Mouse (Mus musculus) lung, postnatal 4 days (tissue): ENCODE data around the gene Stox1.

ENCODE experiments used
- DNase-seq, 2 experiments: peaks; one replicate each; pipeline ENCODE4 v3.0.0; 2021

Stox1 gene

DNA sequence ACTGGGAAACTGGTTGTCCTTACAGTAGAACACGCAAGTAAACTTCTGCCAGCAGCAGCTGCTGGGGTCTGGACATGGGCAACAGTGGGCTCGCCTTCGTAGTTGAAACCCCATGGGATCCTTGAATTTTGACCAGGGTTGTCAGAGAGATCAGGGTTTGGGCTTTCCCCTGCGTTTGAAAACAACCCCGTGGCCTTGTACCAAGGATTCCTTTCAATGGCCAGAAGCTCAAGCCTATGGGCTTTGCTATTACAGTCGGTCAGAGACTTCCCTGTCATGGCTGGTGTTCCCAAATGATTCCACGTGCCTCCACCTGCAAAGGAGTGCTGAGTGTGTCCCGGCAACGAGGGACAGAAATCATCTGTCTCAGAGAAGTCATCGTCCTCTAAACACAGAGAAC, 61.8 kb downstream of the Stox1 start:
- no peak for DNase-seq

DNA sequence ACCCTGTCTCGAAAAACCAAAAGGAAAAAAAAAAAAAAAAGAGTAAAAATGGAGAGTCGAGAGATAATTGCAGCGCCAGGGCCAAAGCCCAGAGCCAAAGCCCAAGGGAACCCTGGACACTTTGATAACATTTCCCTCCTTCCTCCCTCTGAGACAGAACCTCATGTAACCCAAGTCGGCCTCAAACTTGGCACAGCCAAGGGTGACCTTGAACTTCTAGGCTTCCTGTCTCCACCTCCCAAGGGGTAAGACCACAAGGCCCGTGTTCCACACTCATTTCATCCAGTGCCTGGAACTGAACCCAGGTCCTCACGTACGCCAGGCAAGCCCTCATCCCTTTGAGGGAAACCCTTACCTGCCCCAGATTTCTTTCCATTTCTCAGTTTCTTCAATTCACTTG, 69.2 kb downstream of the Stox1 start:
- no peak for DNase-seq

DNA sequence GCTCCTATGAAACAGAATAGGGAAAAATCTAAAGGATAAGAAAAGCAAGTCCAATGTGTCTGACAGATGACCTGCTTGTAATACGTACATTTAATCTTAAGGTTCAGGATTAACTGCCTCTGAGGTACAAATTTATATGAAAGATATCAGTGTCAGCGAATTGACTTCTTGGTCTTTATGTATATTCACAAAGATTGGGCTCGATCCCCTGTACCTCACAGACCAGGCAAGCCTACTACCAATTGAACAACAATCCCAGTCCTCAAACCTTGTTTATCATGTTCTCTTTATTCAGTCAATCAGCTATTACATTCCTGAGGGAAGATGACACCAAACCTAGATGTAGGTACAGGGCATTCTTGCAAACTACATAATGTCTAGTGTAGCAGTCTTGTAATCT, 74.0 kb downstream of the Stox1 start:
- no peak for DNase-seq

DNA sequence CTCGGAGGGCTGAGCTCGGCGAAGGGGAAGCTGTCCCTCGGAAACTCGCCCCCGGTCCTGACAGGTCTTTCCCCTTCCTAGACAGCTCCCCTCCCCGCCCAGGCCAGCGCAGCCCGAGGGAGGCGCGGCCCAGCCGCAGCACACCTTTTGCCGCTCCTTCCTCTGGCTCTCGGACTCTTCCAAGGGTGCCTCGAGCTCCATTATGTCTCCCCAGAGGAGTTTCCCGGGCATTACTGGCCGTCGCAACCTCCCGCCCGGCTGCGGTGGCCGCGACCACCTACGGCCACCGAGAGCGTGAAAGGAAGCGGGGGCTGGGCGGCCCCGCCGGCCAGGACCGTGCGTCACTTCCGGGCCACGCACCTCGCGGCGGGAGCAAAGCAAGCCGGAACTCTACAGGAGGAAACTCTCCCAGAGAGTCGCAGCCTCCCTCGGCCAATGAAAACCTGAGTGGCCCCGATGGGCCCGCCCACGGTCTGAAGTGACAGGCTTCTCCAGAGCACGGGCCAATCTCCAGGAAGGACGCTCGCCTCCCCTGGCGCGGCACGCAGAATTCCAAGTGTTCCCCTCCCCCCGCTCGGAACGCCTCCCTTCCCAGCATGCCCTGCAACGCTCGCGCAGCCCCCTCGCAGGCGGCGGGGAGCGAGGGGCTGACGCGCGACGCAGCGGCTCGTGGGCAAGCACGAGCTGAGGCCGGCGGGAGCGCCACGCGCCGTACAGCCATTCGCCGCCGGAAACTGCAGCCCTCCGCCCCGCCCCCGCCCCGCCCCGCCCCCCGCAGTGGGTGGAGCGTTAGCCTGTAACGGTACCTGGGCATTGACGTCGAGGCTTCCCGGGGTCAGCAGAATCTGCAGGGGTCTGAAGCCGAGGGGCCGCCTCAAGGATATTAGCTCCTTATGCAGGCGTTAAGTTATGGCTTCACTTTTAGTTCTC, 74.8 kb downstream of the Stox1 start, which contains the start of gene Ddx50:
TSS of gene Ddx50 (minus strand) at position 338 of the 930 bp plus-strand sequence.
- peak; percentile 99 to 100 for DNase-seq

DNA sequence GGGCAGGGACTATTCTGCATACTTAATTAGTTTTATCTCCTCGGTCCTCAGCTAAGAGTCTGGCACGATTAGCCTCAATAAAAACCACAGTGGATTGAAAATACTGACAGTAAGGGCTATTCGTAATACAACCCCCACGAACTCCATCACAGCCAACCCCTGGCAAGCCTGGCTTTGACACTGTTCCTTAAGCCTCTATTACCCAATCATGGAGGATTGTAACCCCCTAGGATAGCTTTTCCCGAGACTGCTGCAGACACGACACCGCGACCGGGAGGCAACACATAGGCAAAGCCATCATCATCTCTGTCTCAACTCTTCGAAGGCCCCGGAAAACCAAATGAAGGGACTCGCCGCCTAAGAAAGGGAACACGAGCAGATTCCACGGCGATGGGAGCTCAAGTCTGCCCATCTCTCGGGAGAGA, 75.6 kb downstream of the Stox1 start:
- no peak for DNase-seq
